Mouse (Mus musculus) forebrain, embryonic 15.5 days (tissue): ENCODE results near the gene Fam107b. TPM values are rescaled to one million over a fixed set of nuclear protein-coding genes. Genes with fewer than 3 reads are reported as not detected.

Experiments
- ATAC-seq: fragments of 200-750 bp; cut with Nextera tagmentation; replicated peaks from 2 replicates; pipeline ENCODE4 v1.8.0; 2017; ENCODE audit warnings: mild to moderate bottlenecking, moderate TSS enrichment, moderate library complexity
- H3K27ac ChIP-seq: fragments of 300-500 bp; sonication (generic); replicated peaks from 2 replicates; pipeline ENCODE4 v1.5.1; 2015; ENCODE audit warnings: mild to moderate bottlenecking, inconsistent platforms
- H3K27me3 ChIP-seq: fragments of 300-500 bp; sonication (generic); 2 replicates; pipeline ENCODE4 v1.6.1; 2015; ENCODE audit warnings: inconsistent platforms
- H3K36me3 ChIP-seq: fragments of 300-500 bp; sonication (generic); 2 replicates; pipeline ENCODE4 v1.6.1; 2015; ENCODE audit warnings: mild to moderate bottlenecking, inconsistent platforms
- H3K4me1 ChIP-seq: fragments of 300-500 bp; sonication (generic); 2 replicates; pipeline ENCODE4 v1.6.1; 2015; ENCODE audit warnings: inconsistent platforms
- H3K4me2 ChIP-seq: fragments of 300-500 bp; sonication (generic); replicated peaks from 2 replicates; pipeline ENCODE4 v1.6.1; 2015; ENCODE audit warnings: mild to moderate bottlenecking, inconsistent platforms
- H3K4me3 ChIP-seq: fragments of 300-500 bp; sonication (generic); 2 replicates; pipeline ENCODE4 v1.5.1; 2015; ENCODE audit warnings: mild to moderate bottlenecking, inconsistent platforms
- H3K9ac ChIP-seq: fragments of 300-500 bp; sonication (generic); replicated peaks from 2 replicates; pipeline ENCODE4 v1.6.1; 2015; ENCODE audit warnings: mild to moderate bottlenecking, inconsistent platforms
- H3K9me3 ChIP-seq: fragments of 300-500 bp; sonication (generic); 2 replicates; pipeline ENCODE4 v1.6.1; 2016; ENCODE audit warnings: inconsistent platforms
- WGBS: fragments of 180-500 bp; shearing (Covaris S2); methylation state at CpG from one replicate; pipeline ENCODE4 v1.1.7; 2015; ENCODE audit warnings: mixed read lengths; 5-methylcytosine and 5-hydroxymethylcytosine counted together
- polyA plus RNA-seq: library from polyadenylated mRNA; unstranded; fragments of >200 nt; fragmentation: Nextera tagmentation; extraction: Ambion mirVana; gene quantifications from 2 replicates; pipeline ENCODE4 v1.2.1, GENCODE M21; 2015

Gene Fam107b
- polyA plus RNA-seq, 1 experiment from 2014 or later = 60.4 TPM

GRCm38 (mm10) chr2:3649171-3649570, 78.9 kb downstream of the Fam107b start:
- no peaks in the 10 kb centered on the region for H3K9me3 ChIP-seq
- no peaks in the 10 kb centered on the region for H3K36me3 ChIP-seq
- no peak for ATAC-seq
- H3K4me1 ChIP-seq = no peaks in the 10 kb centered on the region
- no peak overlapping the region for H3K27ac ChIP-seq
- no peaks in the 10 kb centered on the region for H3K27me3 ChIP-seq
- 86% methylated on average over 5 of the region's 5 CpGs for WGBS
- no peak overlapping the region for H3K9ac ChIP-seq
- no peak overlapping the region for H3K4me3 ChIP-seq
- no peak overlapping the region for H3K4me2 ChIP-seq

- no peak overlapping the region for H3K9ac ChIP-seq
- ATAC-seq = no peak
- H3K36me3 ChIP-seq = no peaks in the 10 kb centered on the region
- H3K4me3 ChIP-seq = no peak overlapping the region
- no peaks in the 10 kb centered on the region for H3K9me3 ChIP-seq
- no peaks in the 10 kb centered on the region for H3K4me1 ChIP-seq
- no peaks in the 10 kb centered on the region for H3K27me3 ChIP-seq
- H3K4me2 ChIP-seq = no peak overlapping the region
- H3K27ac ChIP-seq = no peak overlapping the region
Measured at GRCm38 (mm10) chr2:3654606-3655005, 84.3 kb downstream of the Fam107b start.

- H3K27me3 ChIP-seq = no peaks in the 10 kb centered on the region
- no peak overlapping the region for H3K9ac ChIP-seq
- no peaks in the 10 kb centered on the region for H3K36me3 ChIP-seq
- H3K4me1 ChIP-seq = no peaks in the 10 kb centered on the region
- no peaks in the 10 kb centered on the region for H3K9me3 ChIP-seq
- no peak overlapping the region for H3K27ac ChIP-seq
- H3K4me3 ChIP-seq = no peak overlapping the region
- ATAC-seq = no peak
- H3K4me2 ChIP-seq = no peak overlapping the region
- 71% methylated on average over 3 of the region's 3 CpGs for WGBS
Measured at GRCm38 (mm10) chr2:3656091-3656490, 85.8 kb downstream of the Fam107b start.

- no peak for ATAC-seq
- no peak overlapping the region for H3K9ac ChIP-seq
- no peak overlapping the region for H3K4me2 ChIP-seq
- H3K9me3 ChIP-seq = no peaks in the 10 kb centered on the region
- H3K4me1 ChIP-seq = no peaks in the 10 kb centered on the region
- no peak overlapping the region for H3K27ac ChIP-seq
- H3K36me3 ChIP-seq = no peaks in the 10 kb centered on the region
- WGBS = 96% methylated on average over 6 of the region's 6 CpGs
- H3K4me3 ChIP-seq = no peak overlapping the region
- H3K27me3 ChIP-seq = no peaks in the 10 kb centered on the region
Measured at GRCm38 (mm10) chr2:3656834-3657233, 86.5 kb downstream of the Fam107b start.

GRCm38 (mm10) chr2:3657376-3657775, 87.1 kb downstream of the Fam107b start:
- no peak overlapping the region for H3K9ac ChIP-seq
- H3K4me1 ChIP-seq = no peaks in the 10 kb centered on the region
- no peaks in the 10 kb centered on the region for H3K9me3 ChIP-seq
- no peak overlapping the region for H3K4me3 ChIP-seq
- WGBS = 88% methylated on average over 5 of the region's 5 CpGs
- no peak overlapping the region for H3K4me2 ChIP-seq
- H3K27ac ChIP-seq = no peak overlapping the region
- H3K36me3 ChIP-seq = no peaks in the 10 kb centered on the region
- ATAC-seq = no peak
- no peaks in the 10 kb centered on the region for H3K27me3 ChIP-seq

GRCm38 (mm10) chr2:3657811-3658730, 87.8 kb downstream of the Fam107b start:
- no peak for ATAC-seq
- no peak overlapping the region for H3K4me3 ChIP-seq
- H3K9me3 ChIP-seq = no peaks in the 10 kb centered on the region
- no peak overlapping the region for H3K27ac ChIP-seq
- H3K27me3 ChIP-seq = no peaks in the 10 kb centered on the region
- H3K4me1 ChIP-seq = no peaks in the 10 kb centered on the region
- no peaks in the 10 kb centered on the region for H3K36me3 ChIP-seq
- WGBS = 70% methylated on average over 11 of the region's 11 CpGs
- no peak overlapping the region for H3K4me2 ChIP-seq
- no peak overlapping the region for H3K9ac ChIP-seq

- H3K27ac ChIP-seq = no peak overlapping the region
- no peak overlapping the region for H3K4me2 ChIP-seq
- H3K4me3 ChIP-seq = no peak overlapping the region
- 17% methylated on average over 4 of the region's 4 CpGs for WGBS
- no peaks in the 10 kb centered on the region for H3K4me1 ChIP-seq
- no peak for ATAC-seq
- no peaks in the 10 kb centered on the region for H3K9me3 ChIP-seq
- H3K27me3 ChIP-seq = no peaks in the 10 kb centered on the region
- H3K36me3 ChIP-seq = no peaks in the 10 kb centered on the region
- H3K9ac ChIP-seq = no peak overlapping the region
Measured at GRCm38 (mm10) chr2:3658900-3659299, 88.6 kb downstream of the Fam107b start.

GRCm38 (mm10) chr2:3659300-3659910, 89.1 kb downstream of the Fam107b start:
- H3K9me3 ChIP-seq = no peaks in the 10 kb centered on the region
- H3K9ac ChIP-seq = no peak overlapping the region
- no peak for ATAC-seq
- no peaks in the 10 kb centered on the region for H3K4me1 ChIP-seq
- WGBS = 29% methylated on average over 5 of the region's 5 CpGs
- no peaks in the 10 kb centered on the region for H3K27me3 ChIP-seq
- no peaks in the 10 kb centered on the region for H3K36me3 ChIP-seq
- no peak overlapping the region for H3K4me3 ChIP-seq
- H3K27ac ChIP-seq = no peak overlapping the region
- no peak overlapping the region for H3K4me2 ChIP-seq

- no peaks in the 10 kb centered on the region for H3K27me3 ChIP-seq
- ATAC-seq = no peak
- no peaks in the 10 kb centered on the region for H3K4me1 ChIP-seq
- no peaks in the 10 kb centered on the region for H3K36me3 ChIP-seq
- no peak overlapping the region for H3K27ac ChIP-seq
- WGBS = 70% methylated on average over 6 of the region's 6 CpGs
- H3K4me3 ChIP-seq = no peak overlapping the region
- no peak overlapping the region for H3K9ac ChIP-seq
- no peaks in the 10 kb centered on the region for H3K9me3 ChIP-seq
- no peak overlapping the region for H3K4me2 ChIP-seq
Measured at GRCm38 (mm10) chr2:3664086-3664485, 93.8 kb downstream of the Fam107b start.

- Histone ChIP-seq H3K4me1 (no peaks in the 10 kb centered on the region), H3K4me2 (no peak overlapping the region), H3K27me3 (no peaks in the 10 kb centered on the region), H3K27ac (no peak overlapping the region), H3K9me3 (no peaks in the 10 kb centered on the region), H3K36me3 (no peaks in the 10 kb centered on the region), H3K9ac (no peak overlapping the region), H3K4me3 (no peak overlapping the region)
- 65% methylated on average over 3 of the region's 3 CpGs for WGBS
- ATAC-seq = no peak
Measured at GRCm38 (mm10) chr2:3668682-3669081, 98.4 kb downstream of the Fam107b start.

- Histone ChIP-seq H3K4me1 (no peaks in the 10 kb centered on the region), H3K27me3 (no peaks in the 10 kb centered on the region), H3K27ac (no peak overlapping the region), H3K9me3 (no peaks in the 10 kb centered on the region), H3K4me3 (no peak overlapping the region), H3K36me3 (no peaks in the 10 kb centered on the region), H3K9ac (no peak overlapping the region), H3K4me2 (no peak overlapping the region)
- no peak for ATAC-seq
- WGBS = 54% methylated on average over 2 of the region's 2 CpGs
Measured at GRCm38 (mm10) chr2:3669646-3670045, 99.4 kb downstream of the Fam107b start.

GRCm38 (mm10) chr2:3672654-3673367, 102.5 kb downstream of the Fam107b start:
- Histone ChIP-seq H3K9ac (no peak overlapping the region), H3K4me3 (no peak overlapping the region), H3K27ac (no peak overlapping the region), H3K4me2 (no peak overlapping the region), H3K36me3 (no peaks in the 10 kb centered on the region), H3K9me3 (no peaks in the 10 kb centered on the region), H3K27me3 (no peaks in the 10 kb centered on the region), H3K4me1 (no peaks in the 10 kb centered on the region)
- WGBS = 89% methylated on average over 5 of the region's 5 CpGs
- no peak for ATAC-seq
